Mouse (Mus musculus): ENCODE data around the gene Il11ra1. TPM values are rescaled to one million over a fixed set of nuclear protein-coding genes. Genes with fewer than 3 reads are reported as not detected.
"Not testable (repeated sequence)": the region's sequence is repeated elsewhere in the genome, so short reads cannot be mapped to it uniquely, and the experiment has no call there.

Gene Il11ra1
- total RNA-seq, 2 experiments from 2014 or later = 35.5 to 37.0 TPM

DNA sequence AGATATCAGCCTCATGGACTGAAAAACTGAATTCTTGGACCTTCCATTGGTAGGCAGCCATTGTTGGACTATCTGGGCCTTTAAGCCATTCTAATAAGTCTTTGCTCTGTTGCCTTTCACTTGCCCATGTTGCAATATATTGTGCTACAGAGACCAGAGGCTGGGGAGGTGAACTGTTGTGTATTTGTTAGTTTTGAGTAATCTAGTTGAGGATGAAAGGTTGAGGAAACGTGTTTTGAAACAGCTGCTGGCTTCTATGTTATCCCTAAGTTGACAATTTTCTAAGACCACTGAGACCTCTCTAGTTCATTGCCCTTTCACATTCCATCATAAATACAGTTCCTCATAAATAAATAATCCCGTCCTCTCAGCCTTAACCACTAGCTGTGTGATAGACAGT, 44.3 kb downstream of the Il11ra1 start:
- DNase-seq (ENCODE audit: low spot score in 2 of 2) = no peak

DNA sequence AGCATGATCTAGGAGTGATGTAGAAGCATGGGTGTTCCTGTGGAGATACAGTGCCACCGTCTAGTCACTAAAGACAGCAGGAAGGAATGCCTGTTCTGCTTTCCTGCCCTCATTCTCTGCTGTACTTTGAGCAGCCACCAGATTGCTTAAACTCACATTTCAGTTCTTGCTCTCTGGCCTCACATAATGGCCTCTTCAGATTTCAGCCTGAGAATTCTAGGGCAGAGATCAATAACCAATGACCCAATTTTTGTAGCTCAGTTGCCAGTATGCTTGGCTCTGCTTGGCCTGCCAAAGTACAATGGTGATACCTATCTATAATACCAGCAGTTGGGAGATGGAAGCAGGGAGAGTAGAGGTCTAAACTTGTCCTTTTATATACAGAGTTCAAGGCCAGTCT, 45.2 kb downstream of the Il11ra1 start:
- DNase-seq (ENCODE audit: low spot score in 2 of 2) = no peak

DNA sequence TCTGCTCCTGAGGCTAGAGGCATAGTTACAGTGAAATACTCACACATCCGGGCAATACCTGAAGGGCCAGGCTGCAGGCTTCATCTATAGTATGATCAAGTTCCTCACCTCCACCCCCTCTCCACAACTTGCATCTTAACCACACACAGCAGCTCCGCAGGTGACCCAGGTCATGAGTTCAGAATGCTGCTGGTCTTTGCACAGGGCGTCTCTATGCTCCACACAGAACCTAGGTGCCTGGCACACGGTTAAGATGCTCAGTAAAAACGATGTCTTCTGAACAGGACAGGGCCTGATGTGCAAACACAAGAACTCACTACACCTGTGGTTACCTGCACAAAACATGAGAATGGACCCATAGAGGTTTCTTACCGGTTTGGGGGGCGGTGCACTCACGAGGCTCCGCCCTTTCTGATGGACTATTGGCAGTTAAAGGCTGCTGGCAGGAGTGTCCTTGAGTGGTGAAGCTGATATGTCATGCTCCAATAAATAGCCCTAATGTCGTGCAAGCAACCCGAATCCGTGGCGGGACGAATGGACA, 55.1 kb downstream of the Il11ra1 start, which contains the start of gene Galt:
TSS of gene Galt (plus strand) at position 432 of the 541 bp plus-strand sequence.
- DNase-seq (ENCODE audit: low spot score in 2 of 2) = peak in 1 of 2 experiments; percentile 72

DNA sequence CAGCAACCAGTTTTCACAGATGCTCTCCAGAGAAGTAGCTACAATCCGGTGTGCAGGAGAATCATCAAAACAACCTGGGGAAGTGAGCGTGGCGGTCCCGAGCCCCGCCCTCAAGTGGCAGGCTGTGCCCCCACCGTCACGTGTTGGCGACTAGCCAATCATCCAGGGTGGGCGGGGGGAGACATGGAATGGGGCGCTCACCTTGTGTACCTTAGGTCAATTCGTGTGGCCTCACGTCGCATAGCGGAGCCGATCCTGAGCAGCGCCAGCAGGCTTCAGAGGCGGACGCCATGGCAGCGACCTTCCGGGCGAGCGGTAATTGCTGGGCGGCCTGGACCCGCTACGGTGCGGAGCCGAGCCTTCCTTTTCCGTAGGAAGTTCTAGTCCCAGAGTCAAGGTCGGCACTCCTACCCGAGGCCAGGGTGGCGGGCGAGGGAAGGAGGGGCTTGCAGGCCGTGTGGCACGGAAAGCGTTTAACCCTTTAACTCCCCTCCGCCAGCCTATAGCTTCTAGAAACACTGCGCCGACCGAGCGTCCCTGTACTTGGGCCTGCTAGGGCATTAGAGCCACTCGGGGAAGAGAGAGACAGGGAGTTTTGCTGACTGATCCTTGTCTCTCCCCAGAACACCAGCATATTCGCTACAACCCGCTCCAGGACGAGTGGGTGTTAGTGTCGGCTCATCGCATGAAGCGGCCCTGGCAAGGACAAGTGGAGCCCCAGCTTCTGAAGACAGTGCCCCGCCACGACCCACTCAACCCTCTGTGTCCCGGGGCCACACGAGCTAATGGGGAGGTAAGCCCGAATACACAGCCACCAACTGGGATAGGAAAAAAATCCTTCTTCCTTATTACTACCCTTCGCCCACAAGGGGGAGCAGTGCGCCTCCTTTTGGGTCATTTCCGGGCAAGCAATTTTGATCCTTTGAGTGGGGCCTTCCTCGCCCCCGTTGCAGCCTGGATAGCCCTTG, 55.8 kb downstream of the Il11ra1 start, which contains the start of gene Sigmar1:
TSS of gene Sigmar1 (minus strand) at position 820 of the 968 bp plus-strand sequence.
- DNase-seq (ENCODE audit: low spot score in 2 of 2) = peak; percentile 70 to 87

DNA sequence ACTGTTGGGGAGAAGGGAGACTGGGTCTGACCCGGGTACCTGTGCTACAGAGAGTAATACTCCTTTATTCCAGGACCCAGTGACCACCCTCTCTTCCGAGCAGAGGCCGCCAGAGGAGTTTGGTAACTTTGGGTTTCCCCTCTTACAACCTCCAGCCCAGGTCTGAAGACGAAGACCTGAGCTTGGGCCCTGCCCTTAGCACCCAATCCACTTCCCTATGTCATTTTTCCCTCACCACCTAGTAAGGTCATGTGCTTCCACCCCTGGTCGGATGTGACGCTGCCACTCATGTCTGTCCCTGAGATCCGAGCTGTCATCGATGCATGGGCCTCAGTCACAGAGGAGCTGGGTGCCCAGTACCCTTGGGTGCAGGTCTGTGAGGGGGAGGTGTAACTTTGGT, 56.7 kb downstream of the Il11ra1 start:
- DNase-seq (ENCODE audit: low spot score in 2 of 2) = no peak

DNA sequence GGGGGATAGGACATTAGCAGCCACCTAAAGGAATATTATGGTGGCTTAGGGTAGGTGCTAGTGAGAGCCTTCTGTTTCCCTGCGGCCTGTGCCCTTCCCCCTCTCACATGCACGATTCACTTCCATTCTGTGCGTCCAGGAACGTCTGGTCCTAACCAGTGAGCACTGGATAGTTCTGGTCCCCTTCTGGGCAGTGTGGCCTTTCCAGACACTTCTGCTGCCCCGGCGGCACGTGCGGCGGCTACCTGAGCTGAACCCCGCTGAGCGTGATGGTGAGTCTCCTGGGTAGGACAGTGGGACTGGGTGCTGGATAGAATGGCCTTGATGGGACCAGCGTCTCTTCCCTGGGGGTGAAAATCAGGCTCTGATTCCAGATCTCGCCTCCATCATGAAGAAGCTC, 57.5 kb downstream of the Il11ra1 start:
- DNase-seq (ENCODE audit: low spot score in 2 of 2) = no peak

DNA sequence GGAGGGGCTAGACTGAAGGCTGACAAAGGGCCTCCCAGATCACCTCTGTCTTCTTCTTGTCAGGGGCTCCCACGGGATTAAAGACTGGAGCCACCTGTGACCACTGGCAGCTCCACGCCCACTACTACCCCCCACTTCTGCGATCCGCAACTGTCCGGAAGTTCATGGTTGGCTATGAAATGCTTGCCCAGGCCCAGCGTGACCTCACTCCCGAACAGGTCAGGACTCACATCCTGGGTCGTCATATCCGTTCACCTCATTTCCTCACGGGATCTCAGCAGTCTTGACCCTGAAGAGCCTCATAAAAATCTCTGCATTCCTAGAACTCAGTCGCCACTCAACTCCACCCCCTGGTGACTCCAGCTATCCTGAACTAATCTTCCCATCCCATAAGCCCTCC, 58.2 kb downstream of the Il11ra1 start:
- no peak for DNase-seq (ENCODE audit: low spot score in 2 of 2)

DNA sequence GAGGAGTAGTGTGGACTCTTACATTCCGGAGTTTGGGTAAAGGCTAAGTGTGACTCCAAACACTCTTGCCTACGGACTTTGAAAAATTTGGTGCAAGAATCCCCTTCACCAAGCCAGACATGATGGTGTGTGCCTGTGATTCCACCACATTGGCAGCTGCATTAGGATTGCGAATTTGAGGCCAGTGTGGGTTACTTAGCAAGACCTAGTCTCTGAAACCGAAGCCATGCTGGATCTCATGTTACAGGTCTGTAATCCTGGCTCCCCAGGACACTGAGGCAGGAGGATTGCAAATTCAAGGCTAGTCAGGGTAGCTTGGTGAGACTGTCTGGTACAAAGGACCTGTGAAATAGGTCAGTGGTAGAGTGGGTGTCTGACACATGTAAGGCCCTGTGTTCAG, 58.9 kb downstream of the Il11ra1 start:
- no peak for DNase-seq (ENCODE audit: low spot score in 2 of 2)

DNA sequence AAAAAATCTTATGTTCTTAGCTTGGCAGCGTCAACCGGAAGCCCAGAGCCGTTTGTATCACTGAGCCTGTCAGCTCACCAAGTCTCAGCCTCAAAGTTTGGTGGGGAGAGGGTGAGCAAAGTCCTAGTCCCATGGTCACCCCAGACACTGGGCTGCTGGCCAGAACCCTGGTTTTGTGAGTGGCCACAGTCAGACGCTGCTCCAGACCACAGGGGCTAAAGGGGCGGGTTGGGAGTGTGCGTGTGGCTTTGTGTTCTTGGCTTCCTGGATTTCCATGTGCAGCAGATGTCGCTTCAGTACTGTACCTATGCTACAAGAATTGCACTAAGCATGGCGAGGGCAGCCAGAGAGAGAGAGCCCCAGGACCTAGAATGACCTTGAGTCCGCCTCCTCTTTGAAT, 59.4 kb downstream of the Il11ra1 start:
- no peak for DNase-seq (ENCODE audit: low spot score in 2 of 2)

DNA sequence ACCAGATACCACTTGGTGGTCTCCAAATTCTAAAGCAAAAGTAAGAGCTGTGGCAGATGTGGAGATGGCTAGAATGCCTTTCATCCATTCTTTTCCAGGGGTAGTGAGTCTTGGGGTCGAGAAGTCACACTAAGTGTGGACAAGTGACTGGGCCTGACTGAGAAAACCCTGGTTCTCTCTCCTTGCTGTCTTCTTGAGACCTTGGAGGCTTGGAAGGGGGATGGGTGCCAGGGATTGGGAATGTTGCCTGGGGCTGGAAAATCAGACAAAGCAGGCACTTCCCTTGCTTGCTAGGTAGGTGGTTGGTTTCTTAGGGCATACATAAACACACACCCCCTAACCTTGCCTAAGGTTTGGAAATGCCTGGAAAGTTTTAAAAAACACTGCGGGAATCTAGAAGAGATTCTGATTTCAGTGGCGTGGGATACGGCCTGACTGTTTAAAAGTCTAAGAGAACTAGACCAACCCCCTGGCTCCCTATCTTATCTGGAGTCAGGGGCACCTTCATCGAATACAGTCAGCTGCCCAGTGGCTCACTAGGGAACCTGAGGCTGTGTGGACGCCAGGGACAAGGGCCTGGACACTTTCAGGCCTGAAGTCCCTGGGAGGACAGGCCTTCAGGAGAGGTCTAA, 60.0 kb downstream of the Il11ra1 start:
- DNase-seq (ENCODE audit: low spot score in 2 of 2) = no peak

DNA sequence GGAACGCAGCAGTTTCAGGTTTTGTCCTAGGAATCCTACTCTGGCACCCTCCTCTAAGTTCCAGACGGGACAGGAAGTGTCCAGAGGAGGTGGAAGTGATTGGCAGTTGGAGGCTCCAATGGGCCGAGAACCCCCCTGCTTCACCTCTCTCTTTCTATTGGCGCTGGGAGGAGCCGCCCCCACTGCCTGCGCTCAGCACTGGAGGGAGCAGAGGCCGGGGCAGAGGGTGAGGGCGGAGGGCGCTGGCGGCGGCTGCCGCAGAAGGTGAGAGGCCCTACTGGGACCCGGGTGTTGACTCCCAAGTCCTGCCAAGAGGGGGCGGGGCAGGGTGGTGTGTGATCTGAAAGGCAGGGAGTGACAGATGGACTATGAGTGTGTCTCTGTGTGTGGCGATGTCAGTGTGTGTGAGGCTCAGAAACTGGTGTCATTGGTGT, 60.5 kb downstream of the Il11ra1 start:
- DNase-seq (ENCODE audit: low spot score in 2 of 2) = peak; percentile 59 to 74

DNA sequence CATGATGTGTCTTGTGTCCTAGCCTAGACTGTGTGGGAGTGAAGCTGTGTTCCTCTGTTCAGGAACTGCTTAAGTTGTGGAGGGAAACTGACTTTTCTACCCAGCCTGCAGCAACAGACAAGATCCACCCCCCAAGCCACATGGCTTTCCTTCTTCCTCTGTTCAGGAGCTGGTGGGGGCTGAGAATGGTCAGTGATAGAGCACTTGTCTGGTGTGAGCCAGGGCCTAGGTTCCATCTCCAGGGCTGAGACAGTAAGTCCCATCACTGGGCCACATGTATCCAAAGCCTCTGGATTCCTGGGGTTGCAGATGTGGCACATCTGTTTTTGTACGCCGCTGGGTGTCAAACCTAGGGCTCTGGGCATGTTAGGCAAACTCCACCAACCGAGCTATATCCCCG, 61.1 kb downstream of the Il11ra1 start:
- no peak for DNase-seq (ENCODE audit: low spot score in 2 of 2)

DNA sequence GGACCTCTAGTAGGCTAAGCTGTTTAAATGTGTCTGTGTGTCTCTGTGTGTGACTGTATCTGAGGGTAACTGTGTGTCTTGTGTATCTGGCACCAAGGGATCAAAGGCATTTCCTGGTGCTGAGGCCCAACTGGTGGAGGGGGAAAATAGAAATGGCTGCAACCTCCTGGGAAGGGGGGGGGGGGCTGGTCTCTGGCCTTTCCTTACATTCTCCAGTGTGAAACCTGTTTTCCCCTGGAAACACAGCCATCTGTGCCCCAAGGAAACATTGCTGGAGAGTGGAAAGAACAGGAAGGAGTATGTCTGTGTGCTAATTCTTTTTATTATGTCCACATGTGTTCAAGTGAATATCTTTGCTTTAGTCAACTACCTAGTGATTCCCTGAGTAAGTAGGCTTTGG, 61.9 kb downstream of the Il11ra1 start:
- no peak for DNase-seq (ENCODE audit: low spot score in 2 of 2)

DNA sequence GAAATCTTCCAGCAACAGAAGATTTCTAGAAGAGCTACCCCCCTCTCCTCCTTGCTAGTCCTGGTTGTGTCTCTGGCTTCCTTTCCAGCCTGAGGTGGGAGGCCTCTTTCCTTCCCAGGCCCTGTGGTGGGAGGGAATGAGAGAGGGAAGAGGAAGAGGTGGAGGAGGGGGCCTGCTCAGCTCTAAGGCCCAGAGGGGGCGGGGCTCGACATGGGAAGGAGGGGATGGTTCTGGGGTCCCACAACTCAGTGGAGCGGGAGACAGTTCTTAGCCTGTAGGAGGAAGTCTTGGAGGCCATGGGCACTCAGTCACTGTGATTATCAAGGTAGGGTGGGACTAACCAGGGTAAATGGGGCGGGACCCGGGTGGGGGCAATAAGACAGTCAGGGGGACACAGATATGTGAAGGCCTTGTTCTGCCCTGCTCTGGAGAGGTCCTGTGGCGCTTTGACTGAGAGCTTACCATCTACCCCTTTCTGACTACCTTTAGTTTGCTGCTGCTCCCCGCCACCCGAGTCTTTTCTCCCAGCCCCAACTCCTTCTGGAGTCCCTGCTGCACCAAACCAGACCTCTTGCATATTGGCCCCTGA, 62.4 kb downstream of the Il11ra1 start:
- DNase-seq (ENCODE audit: low spot score in 2 of 2) = no peak

DNA sequence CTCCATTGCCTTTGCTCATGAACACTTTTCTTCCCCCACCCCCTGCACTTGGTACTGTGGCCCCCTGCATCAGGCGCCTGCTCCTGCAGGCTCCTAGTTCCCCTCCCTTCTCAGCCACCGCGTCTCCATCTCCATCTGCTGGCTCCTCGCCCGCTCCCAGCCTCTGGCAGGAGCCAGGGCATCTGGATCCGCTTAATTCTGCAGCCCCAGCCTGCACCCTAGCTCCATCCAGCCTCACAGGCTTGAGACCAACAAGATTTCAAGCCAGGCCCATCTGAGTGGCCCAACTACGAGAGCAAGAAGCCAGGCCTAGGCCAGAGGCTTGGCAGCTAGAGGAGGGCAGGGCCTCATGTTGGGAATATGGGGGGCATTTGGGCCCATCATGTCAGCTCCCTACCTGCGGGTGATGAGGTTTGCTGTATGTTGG, 62.9 kb downstream of the Il11ra1 start:
- not testable (repeated sequence) for DNase-seq (ENCODE audit: low spot score in 2 of 2)

DNA sequence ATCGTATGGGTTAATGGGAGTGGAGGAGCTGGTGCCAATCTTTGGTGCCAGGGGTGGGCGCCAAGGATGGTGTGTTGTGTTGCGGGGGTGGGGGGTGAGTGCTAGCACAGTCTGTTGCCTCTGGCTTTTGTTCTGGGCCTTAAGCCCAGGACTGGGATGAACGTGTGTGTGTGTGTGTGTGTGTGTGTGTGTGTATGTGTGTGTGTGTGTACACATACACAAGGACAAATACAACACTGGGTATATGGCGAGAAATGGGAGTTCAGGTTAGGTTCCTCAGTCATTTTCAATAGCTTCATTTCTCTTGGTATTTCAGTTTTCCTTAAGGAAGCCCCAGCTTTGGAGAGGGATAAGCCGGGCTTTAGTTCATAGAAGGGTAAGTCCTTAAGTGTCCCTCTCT, 63.4 kb downstream of the Il11ra1 start:
- DNase-seq (ENCODE audit: low spot score in 2 of 2) = not testable (repeated sequence)

DNA sequence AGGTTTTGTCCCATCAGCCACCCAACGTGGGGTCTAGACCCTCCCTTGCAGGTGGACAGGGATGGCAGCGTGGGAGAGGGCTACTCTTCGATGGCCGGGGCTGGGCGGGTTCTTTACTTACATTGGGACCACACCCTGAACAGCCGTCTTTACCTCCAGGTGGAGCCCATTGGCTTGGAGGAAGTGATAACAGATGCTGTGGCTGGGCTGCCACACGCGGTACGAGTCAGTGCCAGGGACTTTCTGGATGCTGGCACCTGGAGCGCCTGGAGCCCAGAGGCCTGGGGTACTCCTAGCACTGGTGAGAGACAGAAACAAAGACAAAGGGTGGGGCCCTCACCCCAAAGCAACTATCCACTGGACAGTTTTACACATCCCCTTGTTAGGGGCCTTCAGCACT, 67.5 kb downstream of the Il11ra1 start:
- not testable (repeated sequence) for DNase-seq (ENCODE audit: low spot score in 2 of 2)

DNA sequence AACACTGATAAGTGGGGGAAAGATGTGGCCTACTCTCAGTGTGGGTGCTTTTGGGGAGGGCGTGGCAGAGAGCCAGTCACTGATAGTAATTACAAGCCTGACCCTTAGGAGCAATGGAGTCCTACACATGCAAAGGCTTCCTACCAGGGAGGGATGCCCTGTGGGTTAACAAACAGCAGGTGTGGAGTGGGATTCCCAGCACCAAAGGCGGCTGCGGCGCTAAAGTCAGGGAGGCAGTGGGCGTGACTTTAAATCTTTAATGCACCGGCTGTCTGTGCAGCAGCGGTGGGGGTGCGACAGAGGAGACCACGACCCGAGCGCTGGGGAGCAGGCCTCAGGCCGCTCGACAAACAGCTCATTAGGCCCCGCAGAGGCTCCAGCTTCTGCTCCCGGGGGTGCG, 73.2 kb downstream of the Il11ra1 start:
- DNase-seq (ENCODE audit: low spot score in 2 of 2) = not testable (repeated sequence)

DNA sequence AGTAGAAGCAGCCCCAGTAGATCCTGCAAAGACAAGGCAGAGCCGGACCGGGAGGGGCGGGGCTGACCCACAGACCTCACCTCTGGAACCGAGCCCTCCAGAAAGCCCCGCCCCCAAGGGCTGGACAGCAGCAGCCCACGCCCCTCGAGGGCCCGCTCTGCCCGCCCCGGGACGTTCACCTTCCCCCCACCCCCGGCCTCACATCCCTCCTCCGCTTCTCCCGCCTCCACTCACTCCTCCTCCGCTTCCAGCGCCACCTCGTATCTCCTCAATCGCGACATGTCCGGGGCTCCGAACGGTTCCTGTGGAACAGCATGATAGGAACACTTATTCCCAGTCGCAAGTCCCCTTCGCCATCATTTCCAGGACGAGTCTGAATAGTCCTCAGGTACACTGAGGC, 73.7 kb downstream of the Il11ra1 start:
- DNase-seq (ENCODE audit: low spot score in 2 of 2) = peak in 1 of 2 experiments; percentile 39

DNA sequence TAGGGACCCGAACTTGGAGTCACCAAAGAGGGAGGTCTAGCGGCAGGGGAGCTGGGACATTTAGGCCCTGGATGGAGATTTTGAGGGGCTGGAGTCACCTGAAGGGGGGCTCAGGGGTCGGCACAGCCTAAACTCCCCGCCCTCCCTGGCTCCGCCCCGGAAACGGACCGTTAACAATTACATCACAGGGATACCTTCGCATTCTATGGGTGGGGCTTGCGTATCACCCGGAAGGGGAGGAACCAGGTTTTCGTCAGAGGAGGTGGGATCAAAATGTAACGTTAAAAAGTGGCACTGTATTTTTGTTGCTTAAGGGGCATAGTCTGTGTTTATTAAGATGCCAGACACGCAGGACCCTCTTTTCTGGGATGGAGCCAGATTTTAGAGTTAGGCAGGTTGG, 74.2 kb downstream of the Il11ra1 start, which contains the start of gene Ccl27a:
TSS of gene Ccl27a (minus strand) at position 246 of the 400 bp plus-strand sequence.
- peak; percentile 79 to 85 for DNase-seq (ENCODE audit: low spot score in 2 of 2)

DNA sequence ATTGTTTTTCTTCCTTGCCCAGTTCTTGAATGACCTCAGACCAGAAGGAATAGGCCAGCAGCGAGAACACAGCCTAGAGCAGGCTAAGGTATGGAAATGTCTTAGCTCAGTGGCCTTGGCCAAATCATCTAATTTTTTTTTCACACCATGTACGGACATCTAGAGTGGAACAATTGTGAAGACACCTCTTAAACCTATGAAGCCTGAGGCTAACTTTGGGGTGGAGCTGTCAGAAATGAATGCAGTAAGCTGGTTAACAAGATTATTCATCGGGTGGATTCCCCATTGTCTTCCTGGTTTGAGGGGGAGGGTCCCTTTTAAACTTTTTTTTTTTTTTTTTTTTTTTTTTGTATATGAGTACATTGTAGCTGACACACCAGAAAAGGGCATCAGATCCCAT, 74.7 kb downstream of the Il11ra1 start:
- DNase-seq (ENCODE audit: low spot score in 2 of 2) = not testable (repeated sequence)

All from layer of hippocampus, adult 18-20 months (tissue).